Mouse (Mus musculus) heart, postnatal 0 days (tissue): Measurements from ENCODE around the gene Vps39.

ENCODE experiments used
- CTCF ChIP-seq: IDR thresholded peaks from 2 replicates; pipeline ENCODE4 v1.5.1; 2016; ENCODE audit warnings: antibody characterized with exemption, control low read depth, low read depth
- EP300 ChIP-seq: IDR thresholded peaks from 2 replicates; pipeline ENCODE4 v1.6.1; 2016; ENCODE audit warnings: antibody characterized with exemption, low read depth

DNA sequence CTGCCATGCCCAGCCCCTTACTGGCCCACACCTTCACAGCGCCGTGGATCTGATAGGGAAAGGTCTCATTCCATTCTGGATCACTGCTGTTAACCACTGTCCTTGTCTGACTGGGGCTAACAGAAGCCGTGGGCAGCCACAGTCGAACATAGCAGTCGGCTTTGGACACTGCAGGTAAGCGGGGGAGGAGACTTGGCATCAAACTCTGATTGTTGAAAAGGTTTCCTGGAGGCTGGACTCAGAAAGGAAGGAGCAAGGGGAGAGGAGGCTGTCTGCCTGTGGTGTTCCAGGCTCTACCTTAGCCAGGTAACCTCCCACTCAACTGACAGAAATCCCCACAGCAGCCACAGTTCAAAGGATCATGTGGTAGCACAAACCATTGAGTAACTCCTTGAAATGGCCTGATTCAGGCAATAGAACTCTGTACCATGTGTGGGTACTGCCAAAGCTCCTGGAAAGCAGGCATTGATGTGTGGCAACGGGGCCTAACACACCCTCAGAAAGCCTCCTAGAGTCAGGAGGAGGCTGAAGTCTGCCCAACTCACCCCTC lies 40.6 kb downstream of the Vps39 start:
- no peak for TF ChIP-seq CTCF
- TF ChIP-seq EP300, result no peak
